Mouse (Mus musculus): ENCODE measurements at regions not wholly inside any gene's neighbourhood (a gene's known extent, or its start where the extent isn't known, plus 50 kb on each side); places are given as distances from the start of the nearest gene placed in this dataset.

- no peak for DNase-seq (ENCODE audit: low spot score in 2 of 2)
Measured at GRCm38 (mm10) chr3:149223776-149224175, 233.4 kb upstream of the Adgrl2 start.

GRCm38 (mm10) chr3:149220958-149221357 is 230.6 kb upstream of the Adgrl2 start:
- no peak for DNase-seq (ENCODE audit: low spot score in 2 of 2)

- DNase-seq (ENCODE audit: low spot score in 2 of 2) = no peak
Measured at GRCm38 (mm10) chr3:149220304-149220951, 230.1 kb upstream of the Adgrl2 start.

GRCm38 (mm10) chr3:149219381-149220303 is 229.3 kb upstream of the Adgrl2 start:
- no peak for DNase-seq (ENCODE audit: low spot score in 2 of 2)

GRCm38 (mm10) chr3:149217916-149218803 is 227.8 kb upstream of the Adgrl2 start:
- DNase-seq (ENCODE audit: low spot score in 2 of 2) = no peak

- no peak for DNase-seq (ENCODE audit: low spot score in 2 of 2)
Measured at GRCm38 (mm10) chr3:149216759-149217400, 226.5 kb upstream of the Adgrl2 start.

- no peak for DNase-seq (ENCODE audit: low spot score in 2 of 2)
Measured at GRCm38 (mm10) chr3:149215691-149216090, 225.3 kb upstream of the Adgrl2 start.

- no peak for DNase-seq (ENCODE audit: low spot score in 2 of 2)
Measured at GRCm38 (mm10) chr3:149211909-149212308, 221.6 kb upstream of the Adgrl2 start.

GRCm38 (mm10) chr3:149209260-149209659 is 218.9 kb upstream of the Adgrl2 start:
- no peak for DNase-seq (ENCODE audit: low spot score in 2 of 2)

- no peak for DNase-seq (ENCODE audit: low spot score in 2 of 2)
Measured at GRCm38 (mm10) chr3:149203451-149203850, 213.1 kb upstream of the Adgrl2 start.

GRCm38 (mm10) chr3:149196477-149197185 is 206.3 kb upstream of the Adgrl2 start:
- DNase-seq (ENCODE audit: low spot score in 2 of 2) = no peak

- no peak for DNase-seq (ENCODE audit: low spot score in 2 of 2)
Measured at GRCm38 (mm10) chr3:149190856-149191576, 200.7 kb upstream of the Adgrl2 start.

- no peak for DNase-seq (ENCODE audit: low spot score in 2 of 2)
Measured at GRCm38 (mm10) chr3:149184136-149184551, 193.8 kb upstream of the Adgrl2 start.

GRCm38 (mm10) chr3:149182095-149182494 is 191.7 kb upstream of the Adgrl2 start:
- no peak for DNase-seq (ENCODE audit: low spot score in 2 of 2)

GRCm38 (mm10) chr3:149180129-149180528 is 189.8 kb upstream of the Adgrl2 start:
- no peak for DNase-seq (ENCODE audit: low spot score in 2 of 2)

- DNase-seq (ENCODE audit: low spot score in 2 of 2) = no peak
Measured at GRCm38 (mm10) chr3:149179486-149180116, 189.2 kb upstream of the Adgrl2 start.

GRCm38 (mm10) chr3:149178891-149179290 is 188.5 kb upstream of the Adgrl2 start:
- DNase-seq (ENCODE audit: low spot score in 2 of 2) = no peak

- no peak for DNase-seq (ENCODE audit: low spot score in 2 of 2)
Measured at GRCm38 (mm10) chr3:149174689-149175390, 184.5 kb upstream of the Adgrl2 start.

- no peak for DNase-seq (ENCODE audit: low spot score in 2 of 2)
Measured at GRCm38 (mm10) chr3:149173537-149173936, 183.2 kb upstream of the Adgrl2 start.
